ENCODE assay signal across 18 mouse cellular contexts in the genomic region with DNA sequence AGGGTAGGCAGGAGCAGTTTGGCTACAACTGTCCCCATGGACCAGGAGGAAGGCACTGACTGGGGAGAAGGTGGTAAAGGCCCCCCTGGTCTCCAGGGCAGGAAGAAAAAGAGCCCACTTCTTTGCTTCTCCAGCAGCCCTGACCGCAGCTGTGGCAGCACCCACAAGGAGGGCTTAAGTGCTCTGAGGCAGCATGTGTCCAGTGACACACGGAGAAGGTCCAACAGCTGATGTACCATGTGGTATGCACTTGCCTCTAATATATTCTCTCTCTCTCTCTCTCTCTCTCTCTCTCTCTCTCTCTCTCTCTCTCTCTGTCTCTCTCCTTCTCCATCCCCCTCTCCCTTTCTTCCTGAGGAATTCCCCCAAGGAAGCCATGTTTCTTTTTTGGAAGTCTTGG. TPM values are rescaled to one million over a fixed set of nuclear protein-coding genes. Genes with fewer than 3 reads are reported as not detected.
DNase-seq lines count a peak whose midpoint lies in the region; ATAC-seq and TF ChIP-seq lines count a peak whose summit lies in the region.
"Had no signal": no experiment of that assay in that cellular context is flagged by ENCODE, and none has a peak within 500 bp of the region (broad histone marks: within the 10 kb centered on the region; RNA-seq: fewer than 3 reads in every experiment).

Gene Mymk (minus strand): TSS at position 202 of the 400 bp plus-strand sequence.

- H3K4me3 ChIP-seq in kidney, embryonic 15.5 days (replicated peaks): no peak within 1 kb of the TSS
- no peak within 1 kb of the TSS for H3K4me3 ChIP-seq in stomach, embryonic 14.5 days (ENCODE audit: low read depth, low read length)
- H3K4me3 ChIP-seq in stomach, postnatal 0 days (ENCODE audit: low read depth, low read length): no peak within 1 kb of the TSS
- H3K4me3 ChIP-seq in stomach, embryonic 16.5 days (replicated peaks; ENCODE audit: low read length): no peak within 1 kb of the TSS
- H3K4me3 ChIP-seq: forebrain, embryonic 10.5 days; liver, embryonic 15.5 days had no signal

- no peak for TF ChIP-seq CTCF in stomach, postnatal 0 days (IDR thresholded peaks at IDR 0.05; ENCODE audit: low read depth)

- H3K27me3 ChIP-seq in kidney, embryonic 15.5 days: peaks cover 3% of the 10 kb centered on the region; the same call in 1 of the 2 replicates
- no peaks in the 10 kb centered on the region for H3K27me3 ChIP-seq in stomach, embryonic 14.5 days (ENCODE audit: control insufficient read depth, insufficient read depth, low read length)
- no peaks in the 10 kb centered on the region for H3K27me3 ChIP-seq in stomach, postnatal 0 days (ENCODE audit: control insufficient read depth, insufficient read depth, low read length)
- H3K27me3 ChIP-seq in stomach, embryonic 16.5 days (ENCODE audit: control insufficient read depth, insufficient read depth, low read length): no peaks in the 10 kb centered on the region
- H3K27me3 ChIP-seq: liver, embryonic 15.5 days had no signal

- peaks cover 28% of the 10 kb centered on the region for H3K4me1 ChIP-seq in kidney, embryonic 15.5 days
- H3K4me1 ChIP-seq in stomach, embryonic 14.5 days (ENCODE audit: control insufficient read depth, insufficient read depth, low read length): peaks cover 22% of the 10 kb centered on the region
- H3K4me1 ChIP-seq in stomach, postnatal 0 days (replicated peaks; ENCODE audit: control insufficient read depth, insufficient read depth): peaks cover 5% of the 10 kb centered on the region; the same call in 1 of the 2 replicates
- H3K4me1 ChIP-seq in stomach, embryonic 16.5 days (ENCODE audit: control insufficient read depth, insufficient read depth, low read length): peaks cover 17% of the 10 kb centered on the region
- H3K4me1 ChIP-seq: liver, embryonic 15.5 days had no signal

- 0 out of 2 replicates have a peak within 1 kb of the TSS, but pooled peaks have one; percentile 1 for H3K27ac ChIP-seq in kidney, embryonic 15.5 days
- peak within 1 kb of the TSS; percentile 21; the same call in 1 of the 2 replicates for H3K27ac ChIP-seq in stomach, embryonic 14.5 days (ENCODE audit: low read length)
- H3K27ac ChIP-seq in stomach, postnatal 0 days (replicated peaks): no peak within 1 kb of the TSS
- peak within 1 kb of the TSS; percentile 39; the same call in 1 of the 2 replicates for H3K27ac ChIP-seq in stomach, embryonic 16.5 days (ENCODE audit: low read length)
- H3K27ac ChIP-seq: forebrain, embryonic 10.5 days; liver, embryonic 15.5 days had no signal

- H3K9ac ChIP-seq in kidney, embryonic 15.5 days: no peak within 1 kb of the TSS
- no peak within 1 kb of the TSS for H3K9ac ChIP-seq in stomach, embryonic 14.5 days (replicated peaks; ENCODE audit: low read depth, low read length)
- H3K9ac ChIP-seq in stomach, postnatal 0 days (ENCODE audit: low read length): no peak within 1 kb of the TSS
- H3K9ac ChIP-seq in stomach, embryonic 16.5 days (ENCODE audit: low read length): no peak within 1 kb of the TSS
- H3K9ac ChIP-seq: liver, embryonic 15.5 days had no signal

- 77% methylated on average over 2 of the region's 2 CpGs for WGBS in kidney, embryonic 15.5 days
- 85% methylated on average over 2 of the region's 2 CpGs for WGBS in stomach, embryonic 14.5 days
- 68% methylated on average over 2 of the region's 2 CpGs for WGBS in stomach, postnatal 0 days
- 80% methylated on average over 2 of the region's 2 CpGs for WGBS in stomach, embryonic 16.5 days

- no peaks in the 10 kb centered on the region for H3K9me3 ChIP-seq in kidney, embryonic 15.5 days (replicated peaks)
- no peaks in the 10 kb centered on the region for H3K9me3 ChIP-seq in stomach, embryonic 14.5 days (ENCODE audit: control insufficient read depth, low read depth, low read length)
- H3K9me3 ChIP-seq in stomach, postnatal 0 days (ENCODE audit: control insufficient read depth, low read length): no peaks in the 10 kb centered on the region
- H3K9me3 ChIP-seq in stomach, embryonic 16.5 days (replicated peaks; ENCODE audit: control insufficient read depth, low read length): no peaks in the 10 kb centered on the region
- H3K9me3 ChIP-seq: forebrain, embryonic 10.5 days; liver, embryonic 15.5 days had no signal

- ATAC-seq in kidney, embryonic 15.5 days (replicated peaks; ENCODE audit: low FRiP score): no peak
- ATAC-seq in stomach, embryonic 14.5 days (ENCODE audit: insufficient number of reproducible peaks, insufficient read depth, low FRiP score, low read depth): no peak
- ATAC-seq in stomach, postnatal 0 days (ENCODE audit: low FRiP score, low TSS enrichment): no peak
- ATAC-seq in stomach, embryonic 16.5 days (ENCODE audit: insufficient read depth, low FRiP score): no peak

- no peak for TF ChIP-seq EP300 in stomach, postnatal 0 days (optimal IDR thresholded peaks at IDR 0.05)

- no peak for DNase-seq in gastrocnemius, postnatal 10 days
- no peak for DNase-seq in gastrocnemius, adult 8-10 months (ENCODE audit: low spot score in 2 of 2)
- DNase-seq in kidney, postnatal 14 days: no peak
- DNase-seq in stomach, postnatal 0 days (ENCODE audit: low spot score): no peak
- no peak for DNase-seq in layer of hippocampus, postnatal 14 days (ENCODE audit: low spot score in 2 of 2)
- DNase-seq: adrenal gland, adult 8-10 months; B cell, adult 2 months; cerebellum, adult 9-10 months; heart, postnatal 10 days; kidney, postnatal 10 days; thymus, adult 18-20 months had no signal

- no peak within 1 kb of the TSS for H3K4me2 ChIP-seq in kidney, embryonic 15.5 days
- no peak within 1 kb of the TSS for H3K4me2 ChIP-seq in stomach, embryonic 14.5 days (replicated peaks; ENCODE audit: low read depth, low read length)
- H3K4me2 ChIP-seq in stomach, postnatal 0 days (replicated peaks; ENCODE audit: low read depth): no peak within 1 kb of the TSS
- no peak within 1 kb of the TSS for H3K4me2 ChIP-seq in stomach, embryonic 16.5 days (ENCODE audit: low read depth, low read length)
- H3K4me2 ChIP-seq: liver, embryonic 15.5 days had no signal

- no peaks in the 10 kb centered on the region for H3K36me3 ChIP-seq in kidney, embryonic 15.5 days
- no peaks in the 10 kb centered on the region for H3K36me3 ChIP-seq in stomach, embryonic 14.5 days (ENCODE audit: control insufficient read depth, insufficient read depth, low read length)
- no peaks in the 10 kb centered on the region for H3K36me3 ChIP-seq in stomach, postnatal 0 days (ENCODE audit: control insufficient read depth, insufficient read depth, low read length)
- H3K36me3 ChIP-seq in stomach, embryonic 16.5 days (ENCODE audit: control insufficient read depth, insufficient read depth, low read length): no peaks in the 10 kb centered on the region
- H3K36me3 ChIP-seq: forebrain, embryonic 10.5 days; liver, embryonic 15.5 days had no signal

RNA-seq across cellular contexts. Expression of gene Mymk, which starts in this region (rescaled TPM):
- 10 to 100 TPM; 51.6 to 58.5 TPM for total RNA-seq in gastrocnemius, postnatal 10 days (2021)
- under 1 TPM in 1 of 4 experiments, not detected in 3; 0.48 TPM for total RNA-seq in gastrocnemius, adult 8-10 months (2022)
- polyA plus RNA-seq in kidney, embryonic 15.5 days (2015; fragmentation: Nextera tagmentation; extraction: Ambion mirVana): 3.4 and 5.3 TPM in 2 replicates
- polyA plus RNA-seq in stomach, embryonic 14.5 days (2014; fragmentation: Nextera tagmentation; extraction: Ambion mirVana): not detected in 2 replicates
- 0.55 and 1.1 TPM in 2 replicates for polyA plus RNA-seq in stomach, postnatal 0 days (2015; fragmentation: Nextera tagmentation; extraction: Ambion mirVana)
- 0.60 and 9.8 TPM in 2 replicates for polyA plus RNA-seq in stomach, embryonic 16.5 days (2015; fragmentation: Nextera tagmentation; extraction: Ambion mirVana)
- total RNA-seq in layer of hippocampus, postnatal 14 days (2021): 1 to 10 TPM; 1.1 to 1.4 TPM
- total RNA-seq: ES-E14; megakaryocyte progenitor cell, adult 5-6 weeks had no signal
- polyA plus RNA-seq: forebrain, embryonic 10.5 days had no signal

Comparison
In these comparisons a context has a peak if more than half of its experiments do, and no peak if none do; other contexts are left out.
1. RNA of gene Mymk (total RNA-seq): 51.6 to 58.5 TPM in gastrocnemius, postnatal 10 days; 1.1 to 1.4 TPM in layer of hippocampus, postnatal 14 days and 0.48 TPM in gastrocnemius, adult 8-10 months; every median in the first group is over 10 times any median in the second.